Mouse (Mus musculus) CH12F3 (cell line): ENCODE measurements around the gene Minpp1.
"Not testable (repeated sequence)": the region's sequence is repeated elsewhere in the genome, so short reads cannot be mapped to it uniquely, and the experiment has no call there.

Experiments used
- in situ Hi-C: fragments of 300-500 bp; cut with MboI; formaldehyde crosslinking; loops from 2 replicates; pipeline ENCODE4 v1.14.3; 2020; ENCODE audit warnings: low sequenced_read_pairs

The Minpp1 gene

GRCm38 (mm10) chr19:32485681-32486105 is at the start of gene Minpp1:
Gene Minpp1 (plus strand): TSS chr19:32485769.
- in situ Hi-C loops: no loop called here

- in situ Hi-C loops: no loop called here
Observed at GRCm38 (mm10) chr19:32439356-32439755, 46.2 kb upstream of the Minpp1 start.

GRCm38 (mm10) chr19:32441568-32441967 is 44.0 kb upstream of the Minpp1 start:
- in situ Hi-C loops: no loop called here

GRCm38 (mm10) chr19:32448931-32449330 is 36.6 kb upstream of the Minpp1 start:
- in situ Hi-C loops: no loop called here

GRCm38 (mm10) chr19:32452231-32452630 is 33.3 kb upstream of the Minpp1 start:
- in situ Hi-C loops: no loop called here

- in situ Hi-C loops: no loop called here
Observed at GRCm38 (mm10) chr19:32456744-32457143, 28.8 kb upstream of the Minpp1 start.

- in situ Hi-C loops: not testable (repeated sequence)
Observed at GRCm38 (mm10) chr19:32457631-32458030, 27.9 kb upstream of the Minpp1 start.

GRCm38 (mm10) chr19:32463037-32463436 is 22.5 kb upstream of the Minpp1 start:
- in situ Hi-C loops: no loop called here

GRCm38 (mm10) chr19:32465228-32465627 is 20.3 kb upstream of the Minpp1 start:
- in situ Hi-C loops: no loop called here

GRCm38 (mm10) chr19:32466478-32466877 is 19.1 kb upstream of the Minpp1 start, which contains the start of gene Rpl9-ps6:
Gene Rpl9-ps6 (minus strand): TSS chr19:32466578.
- in situ Hi-C loops: no loop called here

- in situ Hi-C loops: no loop called here
Observed at GRCm38 (mm10) chr19:32467325-32467724, 18.2 kb upstream of the Minpp1 start.

GRCm38 (mm10) chr19:32470059-32470497 is 15.5 kb upstream of the Minpp1 start:
- in situ Hi-C loops: no loop called here

- in situ Hi-C loops: no loop called here
Observed at GRCm38 (mm10) chr19:32470570-32471263, 14.9 kb upstream of the Minpp1 start.

GRCm38 (mm10) chr19:32476016-32476711 is 9.4 kb upstream of the Minpp1 start:
- in situ Hi-C loops: no loop called here

GRCm38 (mm10) chr19:32476712-32477052 is 8.9 kb upstream of the Minpp1 start:
- in situ Hi-C loops: no loop called here

- in situ Hi-C loops: no loop called here
Observed at GRCm38 (mm10) chr19:32480255-32480654, 5.3 kb upstream of the Minpp1 start.

GRCm38 (mm10) chr19:32480791-32481442 is 4.7 kb upstream of the Minpp1 start:
- in situ Hi-C loops: no loop called here

GRCm38 (mm10) chr19:32481511-32481910 is 4.1 kb upstream of the Minpp1 start:
- in situ Hi-C loops: no loop called here

GRCm38 (mm10) chr19:32484941-32485660 is 468 bp upstream of the Minpp1 start:
- in situ Hi-C loops: no loop called here

- in situ Hi-C loops: not testable (repeated sequence)
Observed at GRCm38 (mm10) chr19:32486106-32486724, 646 bp downstream of the Minpp1 start.
